Mouse (Mus musculus) mature B cell (primary cell): Measurements from ENCODE around the gene Fgfr2.

Source experiments
- in situ Hi-C: fragments of 300-500 bp; cut with MboI; formaldehyde crosslinking; loops from 2 replicates; pipeline ENCODE4 v1.14.3; 2019

Fgfr2 gene

DNA sequence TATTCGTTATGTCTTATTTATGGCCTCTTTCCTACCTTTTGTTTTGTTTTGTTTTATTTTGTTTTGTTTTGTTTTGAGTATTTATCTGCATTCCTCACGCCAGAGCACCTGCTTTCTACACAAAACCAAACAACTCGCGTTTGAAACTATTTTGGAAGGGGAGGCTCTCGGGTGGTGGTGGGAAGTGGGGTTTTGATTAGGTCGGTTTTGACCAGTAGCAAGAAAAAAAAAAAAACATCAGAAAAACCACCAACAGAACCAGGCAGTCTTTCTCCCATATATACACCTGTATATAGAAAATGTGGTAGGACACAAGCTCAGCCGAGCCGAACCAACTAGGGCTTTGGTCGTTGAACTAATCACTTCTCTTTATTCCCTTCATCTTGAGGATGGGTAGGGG lies 1567.0 kb downstream of the Fgfr2 start:
- in situ Hi-C loops, result loop anchor here (25.0 kb wide), 2 partner anchors 1006 to 1044 kb away; partner anchors contain the start of gene Ate1

DNA sequence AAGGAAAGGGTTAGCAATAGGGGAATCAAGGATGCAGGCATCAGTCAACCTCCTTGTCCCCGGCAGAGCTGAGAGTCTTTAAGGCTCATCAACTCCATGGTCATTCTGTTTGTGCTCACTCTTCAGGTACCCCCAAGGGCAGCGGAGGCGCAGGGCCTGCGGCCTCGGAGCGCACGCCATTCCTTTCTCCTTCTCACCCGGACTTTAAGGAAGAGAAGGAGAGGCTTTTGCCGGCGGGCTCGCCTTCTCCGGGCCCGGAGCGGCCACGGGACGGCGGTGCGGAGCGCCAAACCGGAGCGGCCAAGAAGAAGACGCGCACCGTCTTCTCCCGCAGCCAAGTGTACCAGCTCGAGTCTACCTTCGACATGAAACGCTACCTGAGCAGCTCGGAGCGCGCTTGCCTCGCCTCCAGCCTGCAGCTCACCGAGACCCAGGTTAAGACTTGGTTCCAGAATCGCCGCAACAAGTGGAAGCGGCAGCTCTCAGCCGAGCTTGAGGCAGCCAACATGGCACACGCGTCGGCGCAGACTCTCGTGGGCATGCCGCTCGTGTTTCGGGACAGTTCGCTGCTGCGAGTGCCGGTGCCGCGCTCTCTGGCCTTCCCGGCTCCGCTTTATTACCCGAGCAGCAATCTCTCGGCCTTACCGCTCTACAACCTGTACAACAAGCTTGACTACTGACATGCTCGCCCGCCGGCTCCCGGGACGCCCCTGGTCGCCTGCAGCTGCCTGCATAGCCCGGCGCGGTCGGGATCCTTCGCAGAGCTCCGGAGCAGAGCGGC lies 1567.7 kb downstream of the Fgfr2 start:
- in situ Hi-C loops, result loop anchor here (25.0 kb wide), 2 partner anchors 1007 to 1043 kb away; partner anchors contain the start of gene Ate1

DNA sequence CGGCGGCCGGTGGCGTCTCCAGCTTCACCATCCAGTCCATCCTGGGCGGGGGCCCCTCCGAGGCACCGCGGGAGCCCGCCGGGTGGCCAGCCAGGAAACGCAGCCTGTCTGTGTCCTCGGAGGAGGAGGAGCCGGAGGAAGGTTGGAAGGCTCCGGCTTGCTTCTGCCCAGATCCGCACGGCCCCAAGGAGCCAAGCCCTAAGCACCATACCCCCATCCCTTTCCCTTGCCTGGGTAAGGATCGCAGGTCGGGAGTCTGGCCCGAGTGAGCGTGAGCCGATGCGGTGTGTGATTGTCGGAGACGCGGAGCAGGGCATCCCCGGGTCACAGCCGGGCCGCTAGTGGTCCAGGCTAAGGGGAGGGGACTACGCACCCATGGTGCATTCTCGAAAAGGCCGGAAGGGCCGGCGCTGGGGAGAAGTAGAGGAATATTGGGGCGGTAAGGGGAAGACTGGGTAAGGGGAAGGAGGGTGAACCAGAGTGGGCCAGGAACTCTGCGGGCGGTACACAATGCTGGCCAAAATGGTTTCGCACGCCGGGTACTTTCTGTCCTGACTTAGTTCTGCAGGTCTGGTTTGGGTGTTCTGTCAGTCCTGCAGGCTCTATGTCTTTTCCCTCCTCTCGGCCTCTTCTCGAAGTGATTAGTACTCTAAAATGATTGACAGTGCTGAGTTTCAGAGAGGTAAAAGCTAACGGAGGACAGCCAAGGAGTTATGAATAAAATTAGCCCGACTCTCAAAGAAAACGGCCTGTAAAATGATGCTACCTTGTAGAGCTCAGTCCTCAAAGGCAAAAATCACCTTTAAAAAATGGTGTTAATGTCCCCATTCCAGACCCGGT lies 1568.6 kb downstream of the Fgfr2 start:
- in situ Hi-C loops, result loop anchor here (25.0 kb wide), 2 partner anchors 1008 to 1042 kb away; partner anchors contain the start of gene Ate1

DNA sequence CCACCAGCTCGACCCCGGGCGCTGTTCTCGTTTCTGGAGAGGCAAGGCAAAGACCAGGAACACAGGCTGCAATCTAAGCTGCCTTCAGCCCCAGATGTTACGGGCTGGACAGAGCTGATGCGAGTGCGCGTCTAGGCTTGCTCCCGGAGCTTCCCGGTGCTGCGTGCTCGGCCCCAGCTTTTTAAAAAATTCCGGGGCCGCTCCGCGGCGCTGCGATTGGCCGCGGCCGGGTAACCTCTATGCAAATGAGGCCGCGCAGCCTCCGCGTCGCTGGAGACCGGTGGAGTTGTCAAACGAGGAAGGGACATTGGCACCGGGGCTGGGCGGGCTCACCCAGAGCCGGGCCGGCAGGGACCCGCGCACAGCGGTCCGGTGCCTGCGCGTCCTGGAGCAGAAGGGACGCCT lies 1569.4 kb downstream of the Fgfr2 start:
- in situ Hi-C loops, result loop anchor here (25.0 kb wide), 2 partner anchors 1009 to 1041 kb away; partner anchors contain the start of gene Ate1

DNA sequence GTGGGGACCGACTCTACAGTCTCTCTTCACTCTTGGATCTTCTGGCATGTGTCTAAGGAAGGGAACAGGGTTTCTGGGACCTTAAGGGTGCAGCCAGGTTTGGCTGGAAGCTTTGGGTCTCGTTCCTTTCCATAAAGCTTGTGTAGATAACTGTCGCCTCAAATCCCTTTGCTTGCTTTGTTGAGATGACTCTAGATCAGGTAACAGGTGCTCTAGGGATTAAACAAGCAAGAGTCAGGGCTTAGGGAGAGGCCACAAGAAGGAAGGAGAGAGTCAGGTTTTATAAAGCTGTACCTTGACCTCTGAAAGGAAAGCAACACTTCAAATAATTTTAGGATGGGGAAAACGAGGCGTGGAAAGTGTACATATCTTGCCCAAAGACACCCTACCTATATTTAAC lies 1570.4 kb downstream of the Fgfr2 start:
- in situ Hi-C loops, result loop anchor here (25.0 kb wide), 2 partner anchors 1010 to 1040 kb away; partner anchors contain the start of gene Ate1

DNA sequence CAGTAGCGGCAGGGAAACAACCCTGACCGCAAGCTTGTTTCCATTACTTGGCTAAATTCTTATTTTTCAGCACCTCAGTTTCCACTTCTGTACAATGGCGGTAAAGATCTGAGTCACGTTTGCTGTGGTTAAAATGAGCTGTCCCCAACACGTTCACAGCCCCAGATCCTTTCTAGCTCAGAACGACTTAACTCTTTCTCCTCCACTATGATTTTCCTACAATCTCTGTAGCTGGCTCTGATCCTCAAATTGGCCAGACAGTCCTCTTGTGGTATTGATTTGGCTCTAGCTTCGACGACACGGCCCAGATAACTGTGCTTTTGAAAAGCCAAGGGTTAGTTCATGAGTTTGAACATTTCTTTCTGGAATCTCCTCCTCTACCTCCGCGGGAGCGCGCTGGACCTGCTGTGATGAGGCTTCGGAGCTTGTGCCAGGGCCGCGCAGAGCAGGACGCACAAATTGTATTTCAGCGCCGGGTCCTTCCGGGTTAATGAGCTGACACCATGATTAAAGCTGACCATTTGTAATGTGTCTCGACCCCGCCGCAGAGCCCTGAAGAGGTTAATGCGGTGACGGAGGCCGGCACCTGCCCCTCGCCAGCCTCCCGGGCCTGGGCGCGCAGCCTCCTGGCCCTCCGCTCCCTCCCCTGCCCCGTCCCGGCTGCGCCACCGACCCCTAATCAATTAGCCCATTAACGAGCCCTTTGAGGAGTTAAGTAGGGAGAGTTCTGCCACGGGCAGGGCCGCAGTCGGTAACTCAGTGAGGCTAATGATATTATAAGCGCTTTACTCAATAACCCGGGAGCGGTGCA lies 1571.0 kb downstream of the Fgfr2 start:
- in situ Hi-C loops, result loop anchor here (25.0 kb wide), 2 partner anchors 1010 to 1040 kb away; partner anchors contain the start of gene Ate1

DNA sequence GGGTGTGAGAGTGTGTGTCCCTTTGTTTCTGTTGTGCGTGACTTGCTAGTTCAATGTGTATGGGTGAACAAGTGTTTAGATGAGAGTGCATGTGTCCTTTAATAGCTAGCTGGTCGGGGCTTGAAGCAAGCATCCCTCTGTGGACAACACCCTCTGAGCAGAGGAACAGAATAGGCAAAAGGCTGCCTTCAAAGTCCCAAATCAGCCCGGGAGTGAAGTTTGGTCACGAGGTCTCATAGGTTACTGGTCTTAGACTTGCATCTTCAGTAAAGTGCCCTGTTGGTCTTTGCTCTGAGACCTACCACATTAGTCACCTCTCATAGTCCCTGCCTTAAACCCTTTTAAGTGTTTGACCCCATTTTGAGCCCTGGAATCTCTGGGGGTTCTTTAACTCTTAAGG lies 1571.7 kb downstream of the Fgfr2 start:
- in situ Hi-C loops, result loop anchor here (25.0 kb wide), 2 partner anchors 1011 to 1039 kb away; partner anchors contain the start of gene Ate1

DNA sequence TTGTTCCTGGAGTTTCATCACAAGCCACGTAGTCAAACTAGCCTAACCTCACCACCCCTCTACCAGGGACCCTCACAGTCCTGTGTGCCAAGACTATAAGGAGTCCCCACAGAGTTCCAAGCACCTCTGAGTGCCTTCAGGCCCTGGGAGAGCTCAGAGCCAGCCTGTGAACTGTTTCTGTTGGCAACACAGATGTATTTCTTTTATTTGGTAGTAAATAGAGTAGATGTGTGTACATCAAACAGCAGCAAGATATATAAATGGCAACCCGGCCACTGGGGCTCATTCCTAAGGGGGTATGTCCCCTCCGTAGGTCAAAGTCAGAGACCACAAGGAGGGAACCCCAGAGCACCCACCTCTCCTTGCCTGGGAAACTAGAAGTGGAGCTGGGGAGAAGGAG lies 1574.7 kb downstream of the Fgfr2 start, which contains the start of gene Hmx2:
Hmx2 (plus strand) TSS at position 301 of the 400 bp plus-strand sequence.
- in situ Hi-C loops, result loop anchor here (25.0 kb wide), 1 partner anchor 339 kb away; no protein-coding TSS in a partner anchor

DNA sequence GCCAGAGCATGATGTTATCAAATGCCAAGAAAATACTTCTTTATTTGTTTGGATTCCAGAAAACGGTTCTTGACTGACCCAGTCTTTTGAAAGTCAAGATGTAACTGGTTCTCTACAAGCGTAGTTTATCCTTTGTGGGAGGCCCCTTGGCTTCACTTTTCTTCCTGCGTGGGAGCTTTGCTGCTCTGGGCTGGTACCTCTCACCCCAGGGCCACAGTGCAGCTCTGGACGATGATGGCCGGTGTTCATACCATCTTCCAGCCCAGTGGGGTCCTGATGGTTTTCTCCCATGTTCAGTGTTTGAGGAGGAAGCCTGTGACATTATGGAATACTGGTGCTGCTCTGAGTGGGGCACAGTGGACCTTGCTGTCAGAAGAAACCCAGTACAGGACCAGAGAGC lies 1575.7 kb downstream of the Fgfr2 start:
- in situ Hi-C loops, result loop anchor here (25.0 kb wide), 1 partner anchor 340 kb away; no protein-coding TSS in a partner anchor

DNA sequence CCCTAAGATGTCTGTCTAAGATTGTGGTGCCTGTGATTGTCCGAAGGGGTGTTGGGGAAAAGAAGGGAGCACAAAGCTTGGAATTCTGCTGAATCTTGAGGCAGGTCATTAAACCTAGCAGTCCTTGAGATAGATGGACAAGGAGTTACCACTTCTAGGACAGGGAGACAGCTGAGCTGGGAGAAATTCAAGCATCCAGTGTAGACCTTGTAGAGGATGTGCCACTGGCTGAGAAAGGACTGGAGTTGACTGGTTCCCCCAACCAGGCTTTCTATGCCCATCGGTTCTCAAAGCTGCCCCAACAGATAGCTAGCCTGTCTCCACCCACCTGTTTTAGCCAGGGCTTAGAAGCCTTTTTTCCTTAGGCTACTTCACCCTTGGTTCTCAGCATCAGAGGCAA lies 1576.7 kb downstream of the Fgfr2 start:
- in situ Hi-C loops, result loop anchor here (25.0 kb wide), 1 partner anchor 341 kb away; no protein-coding TSS in a partner anchor

DNA sequence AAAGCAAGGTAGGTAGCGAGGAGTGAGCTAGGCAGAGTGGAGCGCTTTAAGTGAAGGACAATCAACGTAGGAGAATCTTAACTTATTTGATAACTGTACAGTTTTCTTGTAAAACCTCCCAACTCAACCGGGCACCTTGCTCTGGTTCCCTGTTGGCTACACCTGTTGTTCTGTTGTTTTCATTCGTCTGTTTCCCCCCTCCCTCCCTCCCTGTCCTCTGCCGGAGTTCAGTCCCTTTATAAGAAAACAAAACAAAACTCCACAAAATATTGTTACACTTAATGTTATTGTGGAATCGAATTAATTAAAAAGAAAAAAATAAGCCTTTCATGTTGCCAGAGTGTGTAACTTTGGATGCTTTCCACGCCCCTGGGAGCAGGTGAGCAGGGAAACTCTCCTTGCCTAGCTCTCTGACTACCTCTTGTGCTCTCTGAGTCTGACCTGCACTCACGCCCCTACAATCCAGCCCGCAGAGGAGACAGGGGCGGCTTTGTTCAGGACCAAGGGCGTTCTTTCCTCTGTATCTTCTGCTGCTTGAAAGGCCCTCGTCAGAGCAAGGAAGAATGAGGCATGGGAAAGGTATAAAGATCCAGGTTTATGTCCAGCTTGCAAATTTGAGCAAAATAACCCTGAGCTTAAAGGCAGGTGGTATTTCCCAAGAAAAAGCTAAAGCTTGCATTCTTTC lies 1577.3 kb downstream of the Fgfr2 start:
- in situ Hi-C loops, result loop anchor here (25.0 kb wide), 1 partner anchor 341 kb away; no protein-coding TSS in a partner anchor

DNA sequence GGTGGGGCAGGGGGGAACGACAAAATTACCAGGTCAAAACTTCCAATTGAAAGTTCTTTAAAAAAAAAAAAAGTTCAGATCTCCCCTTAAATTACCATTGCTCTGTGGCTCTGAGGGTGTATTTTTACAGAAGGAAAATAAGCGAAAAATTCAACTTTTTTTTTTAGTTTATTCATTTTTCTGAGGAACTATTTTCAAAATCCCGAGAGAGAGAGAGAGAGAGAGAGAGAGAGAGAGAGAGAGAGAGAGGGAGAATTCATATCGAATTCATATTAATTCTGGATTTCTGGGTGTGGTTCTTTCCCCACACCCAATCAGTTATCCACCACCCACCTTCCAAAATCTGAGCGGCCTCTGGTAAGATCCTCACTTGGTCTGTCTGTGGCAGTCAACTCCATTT lies 1578.3 kb downstream of the Fgfr2 start:
- in situ Hi-C loops, result loop anchor here (25.0 kb wide), 1 partner anchor 342 kb away; no protein-coding TSS in a partner anchor

DNA sequence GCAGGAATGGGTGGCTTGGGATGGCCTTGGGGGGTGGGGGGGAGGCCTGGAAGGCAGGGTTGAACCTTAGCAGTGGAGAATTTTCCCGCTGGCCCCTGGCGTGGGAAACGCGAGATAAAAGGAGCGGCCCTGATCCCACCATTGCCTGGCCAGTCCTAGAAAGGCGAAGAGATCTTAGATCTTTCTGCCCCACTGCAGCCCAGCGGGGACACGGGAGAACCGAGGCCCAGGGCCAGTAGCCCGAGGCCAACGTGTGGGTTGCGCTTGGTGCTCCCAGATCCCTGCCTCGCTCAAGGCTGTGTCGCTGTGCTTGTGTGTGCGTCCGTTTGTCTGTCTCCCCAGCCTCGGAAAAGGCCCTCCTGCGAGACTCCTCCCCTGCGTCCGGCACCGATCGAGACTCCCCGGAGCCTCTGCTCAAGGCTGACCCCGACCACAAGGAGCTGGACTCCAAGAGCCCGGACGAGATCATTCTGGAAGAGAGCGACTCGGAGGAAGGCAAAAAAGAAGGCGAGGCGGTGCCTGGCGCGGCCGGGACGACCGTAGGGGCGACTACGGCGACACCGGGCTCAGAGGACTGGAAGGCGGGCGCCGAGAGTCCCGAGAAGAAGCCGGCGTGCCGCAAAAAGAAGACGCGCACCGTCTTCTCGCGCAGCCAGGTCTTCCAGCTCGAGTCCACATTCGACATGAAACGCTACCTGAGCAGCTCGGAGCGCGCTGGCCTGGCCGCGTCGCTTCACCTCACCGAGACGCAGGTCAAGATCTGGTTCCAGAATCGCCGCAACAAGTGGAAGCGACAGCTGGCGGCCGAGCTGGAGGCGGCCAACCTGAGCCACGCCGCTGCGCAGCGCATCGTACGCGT lies 1579.3 kb downstream of the Fgfr2 start:
- in situ Hi-C loops, result loop anchor here (25.0 kb wide), 1 partner anchor 343 kb away; no protein-coding TSS in a partner anchor

DNA sequence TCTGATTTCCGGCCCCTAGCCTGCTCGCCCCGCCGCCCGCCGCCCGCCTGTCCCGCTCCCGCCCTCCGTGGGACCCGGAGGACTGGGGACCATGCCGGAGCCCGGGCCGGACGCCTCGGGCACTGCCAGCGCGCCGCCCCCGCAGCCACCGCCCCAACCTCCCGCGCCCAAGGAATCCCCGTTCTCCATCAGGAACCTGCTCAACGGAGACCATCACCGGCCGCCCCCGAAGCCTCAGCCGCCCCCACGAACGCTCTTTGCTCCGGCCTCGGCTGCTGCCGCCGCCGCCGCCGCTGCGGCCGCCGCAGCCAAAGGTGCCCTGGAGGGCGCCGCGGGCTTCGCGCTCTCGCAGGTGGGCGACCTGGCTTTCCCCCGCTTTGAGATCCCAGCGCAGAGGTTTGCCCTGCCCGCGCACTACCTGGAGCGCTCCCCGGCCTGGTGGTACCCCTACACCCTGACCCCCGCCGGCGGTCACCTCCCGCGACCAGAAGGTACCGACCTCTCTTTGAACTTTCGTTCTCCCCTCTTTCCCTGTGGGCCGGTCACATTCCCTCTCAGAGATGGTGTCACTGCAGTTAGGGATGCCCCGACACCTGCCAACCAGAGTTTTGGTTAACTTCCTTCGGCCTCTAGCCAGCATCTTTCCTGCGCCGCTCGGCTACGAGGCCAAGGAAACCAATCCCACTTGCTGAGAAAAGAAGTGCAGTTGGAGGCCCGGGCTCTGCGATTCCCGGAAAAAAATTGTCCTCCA lies 1580.1 kb downstream of the Fgfr2 start:
- in situ Hi-C loops, result loop anchor here (25.0 kb wide), 1 partner anchor 344 kb away; no protein-coding TSS in a partner anchor

DNA sequence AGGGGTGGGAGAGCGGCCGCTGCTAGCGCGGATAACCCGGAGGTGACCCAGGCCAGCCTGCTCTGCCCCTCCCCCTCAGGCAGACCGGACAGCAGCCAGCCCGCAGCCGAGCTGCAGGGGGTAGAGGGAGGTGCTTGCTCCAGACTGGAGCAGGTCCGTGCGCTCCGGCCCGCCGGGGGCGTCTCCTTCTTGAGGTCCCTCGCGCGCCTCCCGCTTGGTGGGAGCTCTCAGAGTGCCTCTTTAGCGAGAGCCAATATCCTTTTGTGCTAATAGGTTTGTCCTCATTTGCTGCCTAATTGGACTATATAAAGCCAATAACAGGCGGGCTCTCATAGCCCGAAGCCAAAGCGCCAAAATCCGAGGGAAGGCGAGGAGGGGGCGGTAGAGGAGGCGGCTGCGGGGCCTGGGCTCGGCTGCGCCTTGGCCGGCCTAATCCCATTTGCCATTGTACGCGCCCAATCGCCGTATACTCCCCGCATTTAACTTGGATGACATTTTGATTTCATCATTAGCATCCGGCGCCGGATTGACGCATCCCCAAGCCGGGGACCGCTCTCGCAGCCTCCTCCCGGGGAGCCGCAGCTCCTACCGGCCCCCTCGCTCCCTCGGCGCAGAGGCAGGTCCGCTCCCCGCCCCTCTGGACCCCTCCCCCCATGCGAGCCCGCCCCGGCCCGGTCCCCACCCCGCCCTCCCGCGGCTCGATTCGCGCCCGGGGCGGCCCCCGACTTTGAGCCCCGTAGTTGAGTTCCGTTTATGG lies 1580.9 kb downstream of the Fgfr2 start, which contains the start of gene Hmx3:
Hmx3 (plus strand) TSS at position 753 of the 757 bp plus-strand sequence.
- in situ Hi-C loops, result loop anchor here (25.0 kb wide), 1 partner anchor 345 kb away; no protein-coding TSS in a partner anchor

DNA sequence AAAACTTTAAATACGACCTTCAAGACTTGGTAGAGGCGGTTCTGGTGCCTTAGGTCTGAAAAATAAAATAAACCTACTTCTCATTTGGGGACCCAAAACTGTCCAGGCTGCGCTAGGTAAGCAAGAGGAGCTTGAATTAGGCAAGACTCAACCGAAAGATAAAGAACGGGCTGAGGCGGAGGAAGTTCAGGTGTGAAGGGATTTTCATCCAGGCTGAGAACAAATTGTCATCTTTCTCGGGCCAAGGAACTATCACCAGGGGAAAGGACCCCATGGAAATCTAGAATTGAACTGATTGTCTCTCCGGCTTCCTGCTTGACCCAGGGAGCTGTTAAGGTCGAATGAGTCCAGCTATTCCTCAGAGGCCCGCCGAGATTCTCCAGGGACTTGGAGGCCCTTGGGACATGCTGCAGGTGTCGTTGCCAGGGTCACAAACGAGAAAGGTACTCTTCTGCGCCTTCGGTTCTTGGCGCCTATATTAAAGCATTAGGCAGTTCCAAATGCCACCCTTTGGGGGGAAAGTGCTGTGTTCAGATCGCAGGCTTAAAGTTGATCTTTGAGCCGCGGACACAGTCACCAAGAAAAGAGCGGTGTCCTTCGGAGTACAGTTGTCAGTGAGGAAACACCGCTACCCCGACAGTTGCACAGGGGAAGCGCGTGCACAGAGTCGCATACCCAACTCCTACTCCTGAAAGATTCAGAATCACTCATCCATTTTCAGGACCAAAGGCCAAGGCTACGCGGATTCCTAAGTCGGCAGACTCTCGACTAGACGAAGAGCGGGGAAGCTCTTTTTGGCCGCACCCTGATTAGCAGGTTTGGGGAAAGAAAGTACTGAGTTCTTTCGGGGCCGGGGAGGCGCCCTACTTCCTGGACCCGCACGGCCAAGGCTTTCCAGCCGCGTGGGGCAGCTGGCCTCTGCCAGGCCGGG lies 1581.7 kb downstream of the Fgfr2 start:
- in situ Hi-C loops, result loop anchor here (25.0 kb wide), 1 partner anchor 346 kb away; no protein-coding TSS in a partner anchor
